Mouse (Mus musculus) kidney, embryonic 16.5 days (tissue): ENCODE data around the gene Dido1. TPM values are rescaled to one million over a fixed set of nuclear protein-coding genes. Genes with fewer than 3 reads are reported as not detected.

Experiments used
- ATAC-seq: fragments of 200-750 bp; cut with Nextera tagmentation; 2 replicates; pipeline ENCODE4 v1.8.0; 2017; ENCODE audit warnings: moderate TSS enrichment; ENCODE audit not compliant: low FRiP score, low TSS enrichment
- H3K27ac ChIP-seq: fragments of 300-500 bp; sonication (generic); 2 replicates; pipeline ENCODE4 v1.5.1; 2014; ENCODE audit warnings: low read length
- H3K27me3 ChIP-seq: fragments of 300-500 bp; sonication (generic); 2 replicates; pipeline ENCODE4 v1.6.1; 2014; ENCODE audit warnings: low read length, control low read depth, mixed read lengths; ENCODE audit not compliant: insufficient read depth
- H3K36me3 ChIP-seq: fragments of 300-500 bp; sonication (generic); 2 replicates; pipeline ENCODE4 v1.6.1; 2014; ENCODE audit warnings: low read length, control low read depth, mixed read lengths; ENCODE audit not compliant: insufficient read depth
- H3K4me1 ChIP-seq: fragments of 300-500 bp; sonication (generic); 2 replicates; pipeline ENCODE4 v1.6.1; 2014; ENCODE audit warnings: low read length, control low read depth, mixed read lengths; ENCODE audit not compliant: insufficient read depth
- H3K4me2 ChIP-seq: fragments of 300-500 bp; sonication (generic); replicated peaks from 2 replicates; pipeline ENCODE4 v1.6.1; 2014; ENCODE audit warnings: low read depth, low read length
- H3K4me3 ChIP-seq: fragments of 300-500 bp; sonication (generic); 2 replicates; pipeline ENCODE4 v1.5.1; 2014; ENCODE audit warnings: mild to moderate bottlenecking, low read length
- H3K9ac ChIP-seq: fragments of 300-500 bp; sonication (generic); replicated peaks from 2 replicates; pipeline ENCODE4 v1.6.1; 2014; ENCODE audit warnings: low read length
- H3K9me3 ChIP-seq: fragments of 300-500 bp; sonication (generic); 2 replicates; pipeline ENCODE4 v1.6.1; 2016; ENCODE audit warnings: low read length, control low read depth
- WGBS: fragments of 180-500 bp; shearing (Covaris S2); extraction: QIAGEN DNeasy Blood & Tissue Kit; methylation state at CpG from one replicate; pipeline ENCODE4 v1.1.7; 2014; 5-methylcytosine and 5-hydroxymethylcytosine counted together
- polyA plus RNA-seq: library from polyadenylated mRNA; unstranded; fragments of >200 nt; fragmentation: Nextera tagmentation; extraction: Ambion mirVana; gene quantifications from 2 replicates; pipeline ENCODE4 v1.2.1, GENCODE M21; 2015

The Dido1 gene
- polyA plus RNA-seq, 1 experiment from 2014 or later, result 26.8 TPM

GRCm38 (mm10) chr2:180659353-180660150 lies 50.2 kb downstream of the Dido1 start:
- Histone ChIP-seq H3K4me1 (0 out of 2 replicates have a peak, but pooled peaks cover 6% of the 10 kb centered on the region), H3K36me3 (peaks cover 15% of the 10 kb centered on the region; the same call in 1 of the 2 replicates), H3K4me2 (peak overlapping the region; percentile 52), H3K9ac (peak overlapping the region; percentile 58), H3K9me3 (no peaks in the 10 kb centered on the region), H3K27me3 (no peaks in the 10 kb centered on the region), H3K4me3 (peak overlapping the region; percentile 11; the same call in 1 of the 2 replicates), H3K27ac (no peak overlapping the region)
- peak; percentile 49; the same call in 1 of the 2 replicates for ATAC-seq
- WGBS, result 31% methylated on average over 42 of the region's 42 CpGs

- Histone ChIP-seq H3K36me3 (peaks cover 15% of the 10 kb centered on the region; the same call in 1 of the 2 replicates), H3K4me2 (no peak overlapping the region), H3K27me3 (no peaks in the 10 kb centered on the region), H3K27ac (no peak overlapping the region), H3K4me3 (no peak overlapping the region), H3K9ac (no peak overlapping the region), H3K4me1 (0 out of 2 replicates have a peak, but pooled peaks cover 6% of the 10 kb centered on the region), H3K9me3 (no peaks in the 10 kb centered on the region)
- no peak for ATAC-seq
- WGBS, result 89% methylated on average over 5 of the region's 5 CpGs
These were observed 51.4 kb downstream of the Dido1 start for GRCm38 (mm10) chr2:180658381-180658780.

GRCm38 (mm10) chr2:180657394-180658013 lies 52.3 kb downstream of the Dido1 start:
- WGBS, result 77% methylated on average over 4 of the region's 4 CpGs
- Histone ChIP-seq H3K4me2 (no peak overlapping the region), H3K27ac (no peak overlapping the region), H3K36me3 (peaks cover 15% of the 10 kb centered on the region; the same call in 1 of the 2 replicates), H3K9me3 (no peaks in the 10 kb centered on the region), H3K4me1 (0 out of 2 replicates have a peak, but pooled peaks cover 6% of the 10 kb centered on the region), H3K9ac (no peak overlapping the region), H3K4me3 (no peak overlapping the region), H3K27me3 (no peaks in the 10 kb centered on the region)
- no peak for ATAC-seq

- Histone ChIP-seq H3K27me3 (no peaks in the 10 kb centered on the region), H3K4me2 (no peak overlapping the region), H3K4me3 (no peak overlapping the region), H3K36me3 (no peaks in the 10 kb centered on the region), H3K4me1 (0 out of 2 replicates have a peak, but pooled peaks cover 6% of the 10 kb centered on the region), H3K9ac (no peak overlapping the region), H3K9me3 (no peaks in the 10 kb centered on the region), H3K27ac (no peak overlapping the region)
- WGBS, result 39% methylated on average over 6 of the region's 6 CpGs
- no peak for ATAC-seq
These were observed 54.6 kb downstream of the Dido1 start for GRCm38 (mm10) chr2:180655150-180655549.

- H3K9ac ChIP-seq, result no peak overlapping the region
- 77% methylated on average over 7 of the region's 7 CpGs for WGBS
- H3K4me3 ChIP-seq, result no peak overlapping the region
- no peak overlapping the region for H3K27ac ChIP-seq
- no peaks in the 10 kb centered on the region for H3K27me3 ChIP-seq
- no peak for ATAC-seq
- H3K9me3 ChIP-seq, result no peaks in the 10 kb centered on the region
- H3K4me2 ChIP-seq, result no peak overlapping the region
- 0 out of 2 replicates have a peak, but pooled peaks cover 3% of the 10 kb centered on the region for H3K4me1 ChIP-seq
- H3K36me3 ChIP-seq, result no peaks in the 10 kb centered on the region
These were observed 55.1 kb downstream of the Dido1 start for GRCm38 (mm10) chr2:180654666-180655065.

GRCm38 (mm10) chr2:180646841-180647240 lies 63.0 kb downstream of the Dido1 start:
- Histone ChIP-seq H3K27me3 (peaks cover 31% of the 10 kb centered on the region), H3K9ac (no peak overlapping the region), H3K36me3 (0 out of 2 replicates have a peak, but pooled peaks cover 4% of the 10 kb centered on the region), H3K4me2 (no peak overlapping the region), H3K4me1 (peaks cover 2% of the 10 kb centered on the region; the same call in 1 of the 2 replicates), H3K4me3 (no peak overlapping the region), H3K9me3 (peaks cover 22% of the 10 kb centered on the region), H3K27ac (no peak overlapping the region)
- no peak for ATAC-seq

- Histone ChIP-seq H3K36me3 (0 out of 2 replicates have a peak, but pooled peaks cover 4% of the 10 kb centered on the region), H3K4me3 (no peak overlapping the region), H3K4me2 (no peak overlapping the region), H3K9ac (no peak overlapping the region), H3K4me1 (peaks cover 4% of the 10 kb centered on the region; the same call in 1 of the 2 replicates), H3K27me3 (peaks cover 54% of the 10 kb centered on the region), H3K27ac (no peak overlapping the region), H3K9me3 (peaks cover 22% of the 10 kb centered on the region)
- no peak for ATAC-seq
These were observed 66.2 kb downstream of the Dido1 start for GRCm38 (mm10) chr2:180643626-180644025.

- Histone ChIP-seq H3K4me3 (peak within 1 kb of the TSS; percentile 41), H3K27ac (no peak within 1 kb of the TSS), H3K36me3 (0 out of 2 replicates have a peak, but pooled peaks cover 4% of the 10 kb centered on the region), H3K27me3 (peaks cover 61% of the 10 kb centered on the region), H3K9ac (0 out of 2 replicates have a peak within 1 kb of the TSS, but pooled peaks have one; percentile 26), H3K4me2 (peak within 1 kb of the TSS; percentile 49), H3K4me1 (peaks cover 4% of the 10 kb centered on the region; the same call in 1 of the 2 replicates), H3K9me3 (peaks cover 22% of the 10 kb centered on the region)
- 3% methylated on average over 46 of the region's 56 CpGs for WGBS
- no peak for ATAC-seq
These were observed 67.1 kb downstream of the Dido1 start, which contains the start of gene Tcfl5 for GRCm38 (mm10) chr2:180642555-180643260. Tcfl5 (minus strand) TSS chr2:180642708.
